Mouse (Mus musculus): ENCODE results near the gene Usp43. TPM values are rescaled to one million over a fixed set of nuclear protein-coding genes. Genes with fewer than 3 reads are reported as not detected.

Gene Usp43
- polyA plus RNA-seq, 1 experiment, result 3.5 TPM

DNA sequence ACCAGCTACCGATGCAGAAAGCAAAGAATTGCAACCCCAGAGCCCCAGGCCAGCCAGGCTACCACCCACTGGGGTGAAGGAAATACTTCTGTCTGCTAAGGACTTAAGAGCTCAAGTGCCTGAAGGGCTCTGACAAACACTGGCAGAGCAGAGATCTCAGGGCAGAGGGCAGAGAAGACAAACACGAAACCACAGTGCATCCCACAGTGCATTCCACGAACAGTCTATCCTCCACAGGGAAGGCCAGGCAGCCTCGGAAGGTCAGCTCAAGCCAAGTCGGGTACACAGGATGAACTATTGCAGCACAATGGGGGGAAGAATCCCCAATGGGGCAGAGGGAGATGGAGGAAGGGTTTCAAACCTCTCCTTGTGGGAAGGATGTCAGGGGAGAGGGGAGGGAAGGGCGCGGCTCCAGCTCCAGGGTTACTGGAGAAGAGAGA is 60.5 kb downstream of the Usp43 start:
- Histone ChIP-seq H3K36me3 (ENCODE audit: control insufficient read depth, insufficient read depth) (no peaks in the 10 kb centered on the region), H3ac (ENCODE audit: control insufficient read depth, insufficient read length) (no peak overlapping the region), H3K4me2 (ENCODE audit: low read depth) (peak overlapping the region; percentile 72), H3K4me3 (no peak overlapping the region), H3K79me2 (ENCODE audit: control insufficient read depth, insufficient read depth) (no peaks in the 10 kb centered on the region), H3K27me3 (ENCODE audit: control insufficient read depth, insufficient read depth, insufficient read length) (no peaks in the 10 kb centered on the region)
- TF ChIP-seq CEBPB (IDR thresholded peaks at IDR 0.05; ENCODE audit: insufficient read depth, poor library complexity, severe bottlenecking) (no peak), E2F4 (IDR thresholded peaks at IDR 0.05; ENCODE audit: insufficient read depth) (no peak), POLR2AphosphoS2 (IDR thresholded peaks at IDR 0.05; ENCODE audit: insufficient read length, low read depth) (no peak), MYOD1 (IDR thresholded peaks at IDR 0.05; ENCODE audit: control insufficient read depth in 1 of 3, insufficient read length in 2 of 3, low read depth in 2 of 3) (peak in 1 of 3 experiments; percentile 0), TCF12 (IDR thresholded peaks at IDR 0.05; ENCODE audit: insufficient read depth, poor library complexity, severe bottlenecking) (no peak), USF1 (IDR thresholded peaks at IDR 0.05; ENCODE audit: low read depth) (no peak), REST (IDR thresholded peaks at IDR 0.05; ENCODE audit: insufficient read depth, insufficient read length) (no peak)

DNA sequence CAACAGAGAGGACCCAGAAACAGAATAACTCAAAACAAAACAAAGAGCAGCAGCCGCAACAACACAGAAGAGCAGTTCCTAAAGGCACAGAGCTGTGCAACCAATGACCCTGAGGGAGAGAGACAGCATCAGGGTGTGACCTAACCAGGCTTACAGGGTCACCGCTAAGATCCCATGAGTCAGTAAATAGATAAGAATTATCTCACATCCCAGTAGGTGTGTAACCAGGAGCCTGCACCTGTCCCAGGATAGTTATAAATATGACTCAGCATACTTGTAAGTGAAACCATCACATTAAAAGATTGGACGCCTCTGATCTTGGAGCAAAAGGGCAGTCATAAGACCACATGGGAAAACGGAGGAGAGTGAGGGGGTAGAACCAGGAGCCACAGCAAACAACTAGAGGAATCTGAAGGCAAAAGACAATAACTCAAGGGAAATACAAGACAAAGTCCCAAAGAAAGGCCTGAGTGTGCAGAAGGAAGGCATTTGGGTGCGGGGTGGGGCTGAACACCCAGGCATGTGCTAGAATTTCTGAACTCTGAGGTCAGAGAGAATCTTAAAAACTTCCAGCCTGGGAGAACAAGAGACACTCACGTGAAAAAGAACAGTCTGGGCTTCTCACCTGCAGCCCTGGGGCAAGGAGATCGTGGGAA is 61.1 kb downstream of the Usp43 start:
- H3K4me3 ChIP-seq, result no peak overlapping the region
- H3K27me3 ChIP-seq (ENCODE audit: control insufficient read depth, insufficient read depth, insufficient read length), result no peaks in the 10 kb centered on the region
- TF ChIP-seq MYOD1 (IDR thresholded peaks at IDR 0.05; ENCODE audit: control insufficient read depth in 1 of 3, insufficient read length in 2 of 3, low read depth in 2 of 3) (no peak), E2F4 (IDR thresholded peaks at IDR 0.05; ENCODE audit: insufficient read depth) (no peak), MYOG (IDR thresholded peaks at IDR 0.05; ENCODE audit: control insufficient read depth in 1 of 3, insufficient read depth in 1 of 3, insufficient read length in 2 of 3, low read depth in 2 of 3) (no peak)
- no peak overlapping the region for H3ac ChIP-seq (ENCODE audit: control insufficient read depth, insufficient read length)
- H3K36me3 ChIP-seq (ENCODE audit: control insufficient read depth, insufficient read depth), result no peaks in the 10 kb centered on the region
- H3K4me2 ChIP-seq (ENCODE audit: low read depth), result peak overlapping the region; percentile 72
- no peaks in the 10 kb centered on the region for H3K79me2 ChIP-seq (ENCODE audit: control insufficient read depth, insufficient read depth)

DNA sequence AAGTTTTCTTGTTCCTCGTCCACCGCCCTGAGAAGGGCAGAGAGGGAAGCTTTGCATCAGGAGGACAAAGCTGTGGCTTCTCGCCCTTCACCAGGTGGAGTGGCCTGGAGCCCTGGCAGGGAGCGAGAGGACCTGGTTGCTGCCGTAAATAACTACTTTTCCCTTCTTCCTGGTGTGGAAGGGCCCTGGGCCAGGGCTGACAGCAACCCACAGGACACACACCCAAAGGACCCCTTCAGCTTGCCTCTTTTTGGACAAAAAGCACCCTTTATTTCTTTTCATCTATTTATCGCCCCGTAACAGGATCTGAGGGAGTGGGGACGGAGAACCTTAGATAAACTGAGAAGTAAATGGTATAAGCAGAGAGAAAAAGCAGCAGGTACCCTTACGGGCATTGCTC is 63.4 kb downstream of the Usp43 start:
- Histone ChIP-seq H3K27me3 (ENCODE audit: control insufficient read depth, insufficient read depth, insufficient read length) (no peaks in the 10 kb centered on the region), H3K4me3 (no peak overlapping the region), H3K4me2 (ENCODE audit: low read depth) (no peak overlapping the region), H3ac (ENCODE audit: control insufficient read depth, insufficient read length) (no peak overlapping the region), H3K36me3 (ENCODE audit: control insufficient read depth, insufficient read depth) (no peaks in the 10 kb centered on the region), H3K79me2 (ENCODE audit: control insufficient read depth, insufficient read depth) (no peaks in the 10 kb centered on the region)
- TF ChIP-seq POLR2AphosphoS2 (IDR thresholded peaks at IDR 0.05; ENCODE audit: insufficient read length, low read depth) (no peak), TCF3 (IDR thresholded peaks at IDR 0.05; ENCODE audit: insufficient read length, low read depth) (no peak), MAX (IDR thresholded peaks at IDR 0.05; ENCODE audit: low read depth) (no peak), REST (IDR thresholded peaks at IDR 0.05; ENCODE audit: insufficient read depth, insufficient read length) (no peak), CEBPB (IDR thresholded peaks at IDR 0.05; ENCODE audit: insufficient read depth, poor library complexity, severe bottlenecking) (no peak), TCF12 (IDR thresholded peaks at IDR 0.05; ENCODE audit: insufficient read depth, poor library complexity, severe bottlenecking) (no peak), MYOG (IDR thresholded peaks at IDR 0.05; ENCODE audit: control insufficient read depth in 1 of 3, insufficient read depth in 1 of 3, insufficient read length in 2 of 3, low read depth in 2 of 3) (no peak)

DNA sequence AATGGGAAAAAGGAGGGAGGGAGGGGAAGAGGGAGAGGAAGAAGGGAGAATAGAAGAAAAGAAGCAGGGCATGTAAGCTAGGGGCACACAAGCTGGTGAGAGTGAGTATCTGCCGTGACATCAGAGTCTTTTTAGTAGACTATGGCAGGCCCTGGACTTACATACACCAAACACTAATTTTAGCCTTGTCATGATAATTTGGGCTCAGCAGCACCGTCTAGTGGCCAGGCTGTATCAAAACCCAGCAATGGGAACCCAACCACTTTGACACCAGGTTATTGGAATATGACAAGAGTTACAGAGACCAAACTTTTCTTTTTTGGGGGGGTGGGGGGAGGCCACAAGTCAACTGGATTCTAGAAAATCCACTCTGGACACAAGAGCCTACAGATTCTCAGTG is 66.9 kb downstream of the Usp43 start:
- no peak overlapping the region for H3ac ChIP-seq (ENCODE audit: control insufficient read depth, insufficient read length)
- H3K4me2 ChIP-seq (ENCODE audit: low read depth), result no peak overlapping the region
- no peaks in the 10 kb centered on the region for H3K79me2 ChIP-seq (ENCODE audit: control insufficient read depth, insufficient read depth)
- TF ChIP-seq CEBPB (IDR thresholded peaks at IDR 0.05; ENCODE audit: insufficient read depth, poor library complexity, severe bottlenecking) (no peak), POLR2AphosphoS2 (IDR thresholded peaks at IDR 0.05; ENCODE audit: insufficient read length, low read depth) (no peak), MYOG (IDR thresholded peaks at IDR 0.05; ENCODE audit: control insufficient read depth in 1 of 3, insufficient read depth in 1 of 3, insufficient read length in 2 of 3, low read depth in 2 of 3) (no peak), USF1 (IDR thresholded peaks at IDR 0.05; ENCODE audit: low read depth) (no peak), SRF (IDR thresholded peaks at IDR 0.05; ENCODE audit: control insufficient read depth, insufficient read length, low read depth) (no peak), MYOD1 (IDR thresholded peaks at IDR 0.05; ENCODE audit: control insufficient read depth in 1 of 3, insufficient read length in 2 of 3, low read depth in 2 of 3) (no peak), E2F4 (IDR thresholded peaks at IDR 0.05; ENCODE audit: insufficient read depth) (no peak), REST (IDR thresholded peaks at IDR 0.05; ENCODE audit: insufficient read depth, insufficient read length) (no peak), MAX (IDR thresholded peaks at IDR 0.05; ENCODE audit: low read depth) (no peak), TCF12 (IDR thresholded peaks at IDR 0.05; ENCODE audit: insufficient read depth, poor library complexity, severe bottlenecking) (no peak), TCF3 (IDR thresholded peaks at IDR 0.05; ENCODE audit: insufficient read length, low read depth) (no peak), POLR2A (IDR thresholded peaks at IDR 0.05; ENCODE audit: insufficient read length, low read depth) (no peak)
- H3K27me3 ChIP-seq (ENCODE audit: control insufficient read depth, insufficient read depth, insufficient read length), result no peaks in the 10 kb centered on the region
- no peak overlapping the region for H3K4me3 ChIP-seq
- no peaks in the 10 kb centered on the region for H3K36me3 ChIP-seq (ENCODE audit: control insufficient read depth, insufficient read depth)

DNA sequence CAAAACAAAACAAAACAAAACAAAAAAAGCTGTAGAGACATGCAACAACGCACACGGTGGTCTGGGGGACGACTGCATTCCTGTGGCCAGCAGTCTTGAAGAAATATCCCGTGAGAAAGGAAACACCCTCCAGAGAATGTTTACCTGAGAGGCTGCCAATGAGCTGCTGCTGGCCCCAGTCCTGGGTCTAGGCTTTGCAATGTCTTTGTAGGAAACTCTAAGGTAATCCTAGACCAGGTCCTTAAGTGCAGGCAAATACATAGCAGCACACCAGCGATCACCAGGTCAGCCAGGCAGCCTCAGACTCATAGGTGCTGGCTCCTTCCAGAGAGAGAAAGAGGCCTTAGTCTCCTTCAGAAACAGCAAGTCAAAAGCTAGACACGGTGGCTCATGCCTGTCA is 68.0 kb downstream of the Usp43 start:
- Histone ChIP-seq H3K4me3 (no peak overlapping the region), H3K79me2 (ENCODE audit: control insufficient read depth, insufficient read depth) (no peaks in the 10 kb centered on the region), H3K27me3 (ENCODE audit: control insufficient read depth, insufficient read depth, insufficient read length) (no peaks in the 10 kb centered on the region), H3ac (ENCODE audit: control insufficient read depth, insufficient read length) (no peak overlapping the region), H3K36me3 (ENCODE audit: control insufficient read depth, insufficient read depth) (no peaks in the 10 kb centered on the region), H3K4me2 (ENCODE audit: low read depth) (no peak overlapping the region)
- TF ChIP-seq TCF3 (IDR thresholded peaks at IDR 0.05; ENCODE audit: insufficient read length, low read depth) (no peak), TCF12 (IDR thresholded peaks at IDR 0.05; ENCODE audit: insufficient read depth, poor library complexity, severe bottlenecking) (no peak), MYOG (IDR thresholded peaks at IDR 0.05; ENCODE audit: control insufficient read depth in 1 of 3, insufficient read depth in 1 of 3, insufficient read length in 2 of 3, low read depth in 2 of 3) (no peak), SRF (IDR thresholded peaks at IDR 0.05; ENCODE audit: control insufficient read depth, insufficient read length, low read depth) (no peak), MAX (IDR thresholded peaks at IDR 0.05; ENCODE audit: low read depth) (no peak)
